Mouse (Mus musculus): ENCODE data around the gene Polr2m. TPM values are rescaled to one million over a fixed set of nuclear protein-coding genes. Genes with fewer than 3 reads are reported as not detected.

The Polr2m gene
- 292 and 315 TPM in 2 replicates for polyA plus RNA-seq (2015; fragmentation: Nextera tagmentation; extraction: Ambion mirVana)

DNA sequence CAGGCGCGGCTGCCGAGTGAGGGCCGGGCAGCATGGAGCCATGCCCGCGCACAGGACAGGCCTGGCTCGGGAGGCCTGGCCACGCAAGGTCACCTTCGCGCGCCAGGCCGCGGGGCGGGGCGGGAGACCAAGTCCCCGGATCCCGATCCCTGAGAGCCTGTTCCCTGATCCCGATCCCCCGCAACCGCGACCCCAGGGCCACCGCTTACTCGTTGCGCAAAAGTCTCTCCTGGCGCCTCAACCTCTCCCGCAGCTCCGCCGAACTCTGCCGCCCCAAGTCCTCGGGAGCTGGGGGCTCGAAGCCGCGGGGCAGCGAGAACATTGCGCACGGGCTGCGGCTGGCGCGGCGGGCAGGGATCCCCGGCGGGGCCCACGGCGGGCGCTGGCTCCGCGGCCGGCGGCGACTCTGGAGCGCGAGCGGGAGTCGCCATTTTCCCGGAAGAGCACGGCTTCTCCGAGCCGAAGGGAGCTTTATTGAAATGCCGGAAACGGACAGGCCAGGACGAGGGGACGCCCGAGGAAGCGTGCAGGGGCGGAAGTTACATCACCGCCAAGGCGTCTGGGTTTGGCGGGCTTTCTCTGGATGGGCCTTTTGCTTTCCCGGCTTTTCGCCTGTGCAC is at the start of gene Polr2m:
Gene Polr2m (minus strand): TSS at position 461 of the 620 bp plus-strand sequence.
- Histone ChIP-seq H3K4me2 (ENCODE audit: low read depth, low read length) (peak within 1 kb of the TSS; percentile 90), H3K9ac (ENCODE audit: low read length) (peak within 1 kb of the TSS; percentile 100), H3K36me3 (ENCODE audit: control insufficient read depth, insufficient read depth, low read length) (peaks cover 26% of the 10 kb centered on the region), H3K27me3 (ENCODE audit: control insufficient read depth, insufficient read depth, low read length) (no peaks in the 10 kb centered on the region), H3K9me3 (replicated peaks; ENCODE audit: control insufficient read depth, low read length) (no peaks in the 10 kb centered on the region), H3K4me1 (ENCODE audit: control insufficient read depth, insufficient read depth, low read length) (peaks cover 19% of the 10 kb centered on the region), H3K27ac (ENCODE audit: low read length) (peak within 1 kb of the TSS; percentile 96), H3K4me3 (replicated peaks; ENCODE audit: low read length) (peak within 1 kb of the TSS; percentile 88)
- ATAC-seq (ENCODE audit: insufficient read depth, low FRiP score) = peak; percentile 99
- WGBS = under 1% methylated on average over 70 of the region's 70 CpGs

DNA sequence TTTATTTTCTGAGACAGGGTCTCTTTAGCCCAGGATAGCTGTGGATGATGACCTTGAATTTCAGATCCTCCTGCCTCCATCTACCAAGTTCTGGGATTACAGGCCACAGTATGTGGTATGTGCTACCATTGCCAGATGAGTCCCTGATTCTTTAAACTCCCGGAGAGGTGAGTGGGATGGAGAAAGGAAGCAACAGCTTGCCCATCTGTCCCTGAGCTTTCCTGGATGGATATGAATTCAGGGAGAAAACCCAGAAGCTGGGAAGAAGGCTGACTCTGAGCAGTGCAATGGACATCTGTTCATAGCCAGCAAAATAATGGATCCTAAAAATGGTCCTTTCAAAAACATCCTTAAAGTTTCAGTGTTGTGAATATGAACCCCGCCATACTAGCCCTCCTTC is 49.3 kb upstream of the Polr2m start:
- Histone ChIP-seq H3K27me3 (ENCODE audit: control insufficient read depth, insufficient read depth, low read length) (no peaks in the 10 kb centered on the region), H3K9me3 (replicated peaks; ENCODE audit: control insufficient read depth, low read length) (no peaks in the 10 kb centered on the region), H3K4me3 (replicated peaks; ENCODE audit: low read length) (no peak overlapping the region), H3K9ac (ENCODE audit: low read length) (no peak overlapping the region), H3K4me1 (ENCODE audit: control insufficient read depth, insufficient read depth, low read length) (no peaks in the 10 kb centered on the region), H3K4me2 (ENCODE audit: low read depth, low read length) (no peak overlapping the region), H3K36me3 (ENCODE audit: control insufficient read depth, insufficient read depth, low read length) (no peaks in the 10 kb centered on the region), H3K27ac (ENCODE audit: low read length) (no peak overlapping the region)
- no peak for ATAC-seq (ENCODE audit: insufficient read depth, low FRiP score)
- WGBS = 83% methylated on average over 2 of the region's 2 CpGs

DNA sequence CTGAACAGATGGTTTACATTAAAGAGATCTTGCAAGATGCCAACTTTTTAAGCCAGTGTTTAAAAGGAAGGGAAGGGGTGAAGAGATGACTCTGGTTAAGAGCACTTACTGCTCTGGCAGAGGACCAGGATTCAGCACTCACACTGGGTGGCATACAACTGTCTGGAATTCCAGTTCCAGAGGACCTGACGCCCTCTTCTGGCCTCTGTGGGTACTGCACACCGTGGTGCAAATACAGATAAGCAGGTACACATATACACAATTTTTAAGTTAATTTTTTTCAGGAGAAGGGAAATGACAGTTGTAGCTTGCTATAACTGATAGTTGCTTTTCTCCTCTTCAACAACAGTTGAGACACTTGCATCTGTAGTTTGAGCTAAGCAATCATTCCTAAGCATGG is 44.2 kb upstream of the Polr2m start:
- H3K36me3 ChIP-seq (ENCODE audit: control insufficient read depth, insufficient read depth, low read length) = no peaks in the 10 kb centered on the region
- no peak overlapping the region for H3K27ac ChIP-seq (ENCODE audit: low read length)
- no peak for ATAC-seq (ENCODE audit: insufficient read depth, low FRiP score)
- no peak overlapping the region for H3K9ac ChIP-seq (ENCODE audit: low read length)
- H3K4me3 ChIP-seq (replicated peaks; ENCODE audit: low read length) = no peak overlapping the region
- H3K4me1 ChIP-seq (ENCODE audit: control insufficient read depth, insufficient read depth, low read length) = no peaks in the 10 kb centered on the region
- no peaks in the 10 kb centered on the region for H3K9me3 ChIP-seq (replicated peaks; ENCODE audit: control insufficient read depth, low read length)
- 65% methylated on average over 2 of the region's 2 CpGs for WGBS
- H3K4me2 ChIP-seq (ENCODE audit: low read depth, low read length) = no peak overlapping the region
- no peaks in the 10 kb centered on the region for H3K27me3 ChIP-seq (ENCODE audit: control insufficient read depth, insufficient read depth, low read length)

DNA sequence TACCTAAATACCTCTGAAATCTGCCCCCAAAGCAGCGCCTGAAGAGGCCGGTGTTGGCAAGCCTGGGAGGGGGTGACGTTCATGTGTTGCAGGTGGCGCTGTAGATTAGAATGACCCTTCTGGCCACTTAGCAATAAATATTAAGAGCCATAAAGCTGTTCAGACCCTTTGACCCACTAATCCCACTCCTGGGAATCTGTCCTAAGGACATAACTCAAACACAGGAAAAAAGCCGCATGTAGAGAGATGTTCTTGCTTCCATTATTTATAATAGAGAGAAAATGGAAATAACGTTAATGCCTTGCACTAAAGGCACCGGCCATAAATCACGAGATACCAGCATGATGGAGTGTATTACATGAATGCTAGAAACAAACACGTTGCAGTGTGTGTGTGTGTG is 41.7 kb upstream of the Polr2m start:
- H3K36me3 ChIP-seq (ENCODE audit: control insufficient read depth, insufficient read depth, low read length) = no peaks in the 10 kb centered on the region
- no peak overlapping the region for H3K4me2 ChIP-seq (ENCODE audit: low read depth, low read length)
- WGBS = 34% methylated on average over 9 of the region's 9 CpGs
- H3K4me1 ChIP-seq (ENCODE audit: control insufficient read depth, insufficient read depth, low read length) = no peaks in the 10 kb centered on the region
- no peak for ATAC-seq (ENCODE audit: insufficient read depth, low FRiP score)
- no peak overlapping the region for H3K27ac ChIP-seq (ENCODE audit: low read length)
- H3K4me3 ChIP-seq (replicated peaks; ENCODE audit: low read length) = no peak overlapping the region
- no peaks in the 10 kb centered on the region for H3K27me3 ChIP-seq (ENCODE audit: control insufficient read depth, insufficient read depth, low read length)
- H3K9ac ChIP-seq (ENCODE audit: low read length) = no peak overlapping the region
- no peaks in the 10 kb centered on the region for H3K9me3 ChIP-seq (replicated peaks; ENCODE audit: control insufficient read depth, low read length)

DNA sequence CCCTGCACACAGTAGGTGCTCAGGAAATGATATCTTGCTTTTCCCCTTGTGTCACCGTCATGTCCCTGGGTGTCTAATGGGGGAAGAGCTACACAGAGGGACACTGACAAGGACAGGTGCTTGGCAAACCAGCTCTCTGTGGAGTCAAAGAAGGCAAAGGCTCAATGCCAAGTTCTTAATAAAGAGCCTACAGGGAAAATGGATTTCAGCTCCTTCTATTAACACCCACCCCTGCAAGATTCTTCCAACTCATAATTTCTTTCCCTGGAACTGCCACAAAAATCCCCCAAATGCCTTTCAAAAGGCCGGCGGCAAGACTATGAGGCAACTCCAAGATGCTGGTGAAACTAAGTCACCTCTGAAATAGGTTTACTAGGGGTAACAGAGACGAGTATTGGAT is 38.2 kb upstream of the Polr2m start:
- no peak overlapping the region for H3K9ac ChIP-seq (ENCODE audit: low read length)
- H3K4me3 ChIP-seq (replicated peaks; ENCODE audit: low read length) = no peak overlapping the region
- 82% methylated on average over 4 of the region's 4 CpGs for WGBS
- no peaks in the 10 kb centered on the region for H3K9me3 ChIP-seq (replicated peaks; ENCODE audit: control insufficient read depth, low read length)
- H3K4me2 ChIP-seq (ENCODE audit: low read depth, low read length) = no peak overlapping the region
- H3K36me3 ChIP-seq (ENCODE audit: control insufficient read depth, insufficient read depth, low read length) = no peaks in the 10 kb centered on the region
- no peaks in the 10 kb centered on the region for H3K4me1 ChIP-seq (ENCODE audit: control insufficient read depth, insufficient read depth, low read length)
- H3K27me3 ChIP-seq (ENCODE audit: control insufficient read depth, insufficient read depth, low read length) = no peaks in the 10 kb centered on the region
- no peak for ATAC-seq (ENCODE audit: insufficient read depth, low FRiP score)
- H3K27ac ChIP-seq (ENCODE audit: low read length) = no peak overlapping the region

DNA sequence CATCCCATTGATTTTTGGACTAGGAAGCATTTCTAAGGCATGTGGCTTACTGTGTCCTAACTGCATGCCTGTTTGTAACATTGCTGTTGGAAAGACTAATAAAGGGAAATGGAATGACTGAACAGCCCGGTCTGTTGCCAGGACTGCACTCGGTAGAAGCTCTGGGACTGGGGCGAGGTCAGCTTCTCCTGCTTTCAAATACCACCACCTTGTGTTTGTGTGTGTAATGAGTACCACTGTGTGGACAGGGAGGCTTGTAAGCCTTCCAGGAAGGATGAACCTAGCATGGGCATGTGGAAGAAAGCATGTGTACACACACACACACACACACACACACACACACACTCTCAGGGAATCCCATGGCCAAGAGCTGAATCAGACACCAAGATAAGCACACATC is 34.1 kb upstream of the Polr2m start:
- ATAC-seq (ENCODE audit: insufficient read depth, low FRiP score) = no peak
- H3K9ac ChIP-seq (ENCODE audit: low read length) = no peak overlapping the region
- H3K36me3 ChIP-seq (ENCODE audit: control insufficient read depth, insufficient read depth, low read length) = no peaks in the 10 kb centered on the region
- no peaks in the 10 kb centered on the region for H3K27me3 ChIP-seq (ENCODE audit: control insufficient read depth, insufficient read depth, low read length)
- H3K4me2 ChIP-seq (ENCODE audit: low read depth, low read length) = no peak overlapping the region
- H3K4me1 ChIP-seq (ENCODE audit: control insufficient read depth, insufficient read depth, low read length) = no peaks in the 10 kb centered on the region
- no peak overlapping the region for H3K4me3 ChIP-seq (replicated peaks; ENCODE audit: low read length)
- 50% methylated on average over 3 of the region's 3 CpGs for WGBS
- H3K27ac ChIP-seq (ENCODE audit: low read length) = no peak overlapping the region
- H3K9me3 ChIP-seq (replicated peaks; ENCODE audit: control insufficient read depth, low read length) = no peaks in the 10 kb centered on the region

DNA sequence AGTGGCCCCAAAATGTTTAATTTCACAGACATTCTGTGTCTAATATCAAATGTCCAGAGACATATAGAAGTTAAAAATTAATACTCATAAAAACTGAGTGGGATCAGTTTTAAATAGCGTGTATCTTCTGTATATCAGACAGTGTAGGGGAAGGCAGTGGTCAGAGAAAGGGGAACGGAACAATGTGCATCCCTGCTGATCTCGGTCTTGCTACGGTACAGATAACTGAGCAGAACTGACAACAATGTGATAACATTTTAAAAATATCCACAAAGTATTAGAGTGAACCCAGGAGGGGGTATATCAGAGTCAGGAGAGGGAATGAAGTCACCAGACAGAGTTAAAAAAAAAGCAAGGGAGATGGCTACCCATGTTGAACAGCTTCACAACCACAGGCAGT is 31.8 kb upstream of the Polr2m start:
- Histone ChIP-seq H3K9ac (ENCODE audit: low read length) (no peak overlapping the region), H3K27me3 (ENCODE audit: control insufficient read depth, insufficient read depth, low read length) (no peaks in the 10 kb centered on the region), H3K4me2 (ENCODE audit: low read depth, low read length) (no peak overlapping the region), H3K27ac (ENCODE audit: low read length) (no peak overlapping the region), H3K9me3 (replicated peaks; ENCODE audit: control insufficient read depth, low read length) (no peaks in the 10 kb centered on the region), H3K36me3 (ENCODE audit: control insufficient read depth, insufficient read depth, low read length) (no peaks in the 10 kb centered on the region), H3K4me3 (replicated peaks; ENCODE audit: low read length) (no peak overlapping the region), H3K4me1 (ENCODE audit: control insufficient read depth, insufficient read depth, low read length) (no peaks in the 10 kb centered on the region)
- 91% methylated on average over 4 of the region's 4 CpGs for WGBS
- no peak for ATAC-seq (ENCODE audit: insufficient read depth, low FRiP score)

DNA sequence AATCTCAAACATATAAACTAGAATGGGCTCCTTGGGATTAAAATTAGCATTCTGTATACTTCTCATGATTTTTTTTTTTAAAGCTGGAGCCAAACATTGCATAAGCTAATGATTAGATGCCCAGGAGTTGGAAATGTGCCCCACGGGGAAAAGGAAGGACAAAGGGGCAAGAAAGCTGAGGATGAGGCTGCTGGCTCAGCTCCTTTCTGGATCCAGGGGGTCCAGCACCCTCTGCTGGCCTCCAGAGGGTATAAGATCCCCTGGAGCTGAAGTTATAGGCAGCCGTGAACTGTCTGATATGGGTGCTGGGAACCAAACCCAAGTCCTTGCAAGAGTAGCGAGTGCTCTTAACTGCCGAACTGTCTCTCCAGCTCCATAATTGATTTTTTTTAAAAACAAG is 30.1 kb upstream of the Polr2m start:
- H3K9ac ChIP-seq (ENCODE audit: low read length) = no peak overlapping the region
- ATAC-seq (ENCODE audit: insufficient read depth, low FRiP score) = no peak
- H3K27ac ChIP-seq (ENCODE audit: low read length) = no peak overlapping the region
- no peak overlapping the region for H3K4me3 ChIP-seq (replicated peaks; ENCODE audit: low read length)
- H3K4me2 ChIP-seq (ENCODE audit: low read depth, low read length) = no peak overlapping the region
- WGBS = 92% methylated on average over 4 of the region's 4 CpGs
- no peaks in the 10 kb centered on the region for H3K9me3 ChIP-seq (replicated peaks; ENCODE audit: control insufficient read depth, low read length)
- no peaks in the 10 kb centered on the region for H3K36me3 ChIP-seq (ENCODE audit: control insufficient read depth, insufficient read depth, low read length)
- H3K27me3 ChIP-seq (ENCODE audit: control insufficient read depth, insufficient read depth, low read length) = no peaks in the 10 kb centered on the region
- H3K4me1 ChIP-seq (ENCODE audit: control insufficient read depth, insufficient read depth, low read length) = no peaks in the 10 kb centered on the region

DNA sequence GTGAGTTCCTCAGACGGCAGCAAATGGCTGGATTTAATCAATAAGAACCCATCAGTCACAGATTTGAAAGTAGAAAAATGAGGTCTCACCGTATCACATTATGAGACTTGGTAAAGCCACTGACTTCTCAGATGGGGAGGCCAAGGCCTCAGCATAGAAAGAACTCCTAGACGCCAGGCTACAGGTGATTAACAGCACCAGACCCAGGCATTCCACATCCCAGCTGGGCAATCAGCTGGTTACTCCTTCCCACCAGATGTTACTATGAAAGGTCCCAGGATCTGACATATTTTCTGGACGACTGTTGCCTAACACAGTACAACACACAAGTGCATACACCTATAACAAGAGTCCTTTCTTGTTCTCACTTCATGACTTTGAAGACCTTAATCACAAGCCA is 27.8 kb upstream of the Polr2m start:
- Histone ChIP-seq H3K4me1 (ENCODE audit: control insufficient read depth, insufficient read depth, low read length) (no peaks in the 10 kb centered on the region), H3K36me3 (ENCODE audit: control insufficient read depth, insufficient read depth, low read length) (no peaks in the 10 kb centered on the region), H3K4me2 (ENCODE audit: low read depth, low read length) (no peak overlapping the region), H3K27ac (ENCODE audit: low read length) (no peak overlapping the region), H3K9me3 (replicated peaks; ENCODE audit: control insufficient read depth, low read length) (no peaks in the 10 kb centered on the region), H3K27me3 (ENCODE audit: control insufficient read depth, insufficient read depth, low read length) (no peaks in the 10 kb centered on the region), H3K4me3 (replicated peaks; ENCODE audit: low read length) (no peak overlapping the region), H3K9ac (ENCODE audit: low read length) (no peak overlapping the region)
- no peak for ATAC-seq (ENCODE audit: insufficient read depth, low FRiP score)
- 59% methylated on average over 4 of the region's 4 CpGs for WGBS
